Mouse (Mus musculus) myocyte (in vitro differentiated cells): ENCODE measurements around the gene Adamtsl5.

Experiments
- CEBPB ChIP-seq: IDR thresholded peaks from 2 replicates; pipeline ENCODE4 v1.6.1; 2011; ENCODE audit warnings: mild to moderate bottlenecking, moderate library complexity; ENCODE audit not compliant: poor library complexity, insufficient read depth, severe bottlenecking
- E2F4 ChIP-seq: IDR thresholded peaks from one replicate; pipeline ENCODE4 v1.6.1; 2011; ENCODE audit warnings: mild to moderate bottlenecking, control low read depth, moderate library complexity; ENCODE audit not compliant: insufficient read depth
- MAX ChIP-seq: IDR thresholded peaks from one replicate; pipeline ENCODE4 v1.6.1; 2011; ENCODE audit warnings: low read depth, mild to moderate bottlenecking, control low read depth
- MYOD1 ChIP-seq, 3 experiments: IDR thresholded peaks; one replicate each; pipeline ENCODE4 v1.6.1; 2011; ENCODE audit warnings: control low read depth in 2 of 3, low read depth in 2 of 3, mild to moderate bottlenecking in 2 of 3, moderate library complexity in 1 of 3; ENCODE audit not compliant: insufficient read length in 2 of 3, control insufficient read depth in 1 of 3
- MYOG ChIP-seq, 3 experiments: IDR thresholded peaks; one replicate each; pipeline ENCODE4 v1.6.1; 2011; ENCODE audit warnings: control low read depth in 2 of 3, low read depth in 2 of 3, mild to moderate bottlenecking in 2 of 3; ENCODE audit not compliant: insufficient read length in 2 of 3, control insufficient read depth in 1 of 3, insufficient read depth in 1 of 3
- POLR2A ChIP-seq: IDR thresholded peaks from one replicate; pipeline ENCODE4 v1.6.1; 2011; ENCODE audit warnings: low read depth, mild to moderate bottlenecking, control low read depth, moderate library complexity; ENCODE audit not compliant: insufficient read length
- POLR2AphosphoS2 ChIP-seq: IDR thresholded peaks from one replicate; pipeline ENCODE4 v1.6.1; 2011; ENCODE audit warnings: low read depth, control low read depth; ENCODE audit not compliant: insufficient read length
- REST ChIP-seq: IDR thresholded peaks from one replicate; pipeline ENCODE4 v1.6.1; 2011; ENCODE audit warnings: mild to moderate bottlenecking, control low read depth, moderate library complexity; ENCODE audit not compliant: insufficient read depth, insufficient read length
- SRF ChIP-seq: IDR thresholded peaks from one replicate; pipeline ENCODE4 v1.6.1; 2011; ENCODE audit warnings: low read depth; ENCODE audit not compliant: control insufficient read depth, insufficient read length
- TCF12 ChIP-seq: IDR thresholded peaks from one replicate; pipeline ENCODE4 v1.6.1; 2011; ENCODE audit warnings: mild to moderate bottlenecking, control low read depth; ENCODE audit not compliant: poor library complexity, insufficient read depth, severe bottlenecking
- USF1 ChIP-seq: IDR thresholded peaks from one replicate; pipeline ENCODE4 v1.6.1; 2011; ENCODE audit warnings: low read depth, mild to moderate bottlenecking, control low read depth, moderate library complexity

GRCm38 (mm10) chr10:80372706-80373105 lies 24.5 kb upstream of the Adamtsl5 start:
- TF ChIP-seq TCF12 (no peak), REST (no peak), E2F4 (no peak), POLR2A (no peak), MAX (no peak), USF1 (no peak), SRF (no peak), CEBPB (no peak), POLR2AphosphoS2 (no peak), MYOD1 (IDR thresholded peaks at IDR 0.05; ENCODE audit: control insufficient read depth in 1 of 3, insufficient read length in 2 of 3, low read depth in 2 of 3) (no peak), MYOG (IDR thresholded peaks at IDR 0.05; ENCODE audit: control insufficient read depth in 1 of 3, insufficient read depth in 1 of 3, insufficient read length in 2 of 3, low read depth in 2 of 3) (no peak)
